Mouse (Mus musculus) c-Kit-positive CD71-positive TER-119-positive erythroid progenitor cells, embryonic 14.5 days (primary cell): Measurements from ENCODE around the gene Gm20388.
A peak's percentile ranks its signal among the peaks of the same experiment; 100 is the strongest.

Source experiments
- DNase-seq: peaks from one replicate; pipeline ENCODE4 v3.0.0-alpha.2; 2013; ENCODE audit warnings: low spot score

Gene Gm20388

GRCm38 (mm10) chr8:121899180-121900044 is 1988.8 kb downstream of the Gm20388 start:
- peak; percentile 95 for DNase-seq

- DNase-seq = no peak
Measured at GRCm38 (mm10) chr8:121901498-121902236, 1991.0 kb downstream of the Gm20388 start.

GRCm38 (mm10) chr8:121903977-121904376 is 1993.3 kb downstream of the Gm20388 start:
- DNase-seq = no peak

- no peak for DNase-seq
Measured at GRCm38 (mm10) chr8:121904999-121905398, 1994.4 kb downstream of the Gm20388 start.

GRCm38 (mm10) chr8:121905420-121905819 is 1994.8 kb downstream of the Gm20388 start:
- DNase-seq = no peak

GRCm38 (mm10) chr8:121905864-121906263 is 1995.2 kb downstream of the Gm20388 start:
- DNase-seq = no peak

- peak; percentile 37 for DNase-seq
Measured at GRCm38 (mm10) chr8:121906542-121907512, 1996.2 kb downstream of the Gm20388 start.

GRCm38 (mm10) chr8:121907587-121908248 is 1997.1 kb downstream of the Gm20388 start, which contains the start of gene Slc7a5:
Gene Slc7a5 (minus strand): TSS chr8:121907694.
- DNase-seq = peak; percentile 95

- DNase-seq = no peak
Measured at GRCm38 (mm10) chr8:121908378-121909147, 1997.9 kb downstream of the Gm20388 start.

GRCm38 (mm10) chr8:121909148-121909541 is 1998.5 kb downstream of the Gm20388 start:
- no peak for DNase-seq

- peak; percentile 89 for DNase-seq
Measured at GRCm38 (mm10) chr8:121909663-121910062, 1999.0 kb downstream of the Gm20388 start.

GRCm38 (mm10) chr8:121911400-121911799 is 2000.8 kb downstream of the Gm20388 start:
- no peak for DNase-seq

GRCm38 (mm10) chr8:121911987-121912386 is 2001.3 kb downstream of the Gm20388 start:
- no peak for DNase-seq

- no peak for DNase-seq
Measured at GRCm38 (mm10) chr8:121912831-121913230, 2002.2 kb downstream of the Gm20388 start.

GRCm38 (mm10) chr8:121913378-121913777 is 2002.7 kb downstream of the Gm20388 start:
- DNase-seq = no peak

- DNase-seq = no peak
Measured at GRCm38 (mm10) chr8:121919158-121919557, 2008.5 kb downstream of the Gm20388 start.

- no peak for DNase-seq
Measured at GRCm38 (mm10) chr8:121919731-121920130, 2009.1 kb downstream of the Gm20388 start.

GRCm38 (mm10) chr8:121921582-121921981 is 2010.9 kb downstream of the Gm20388 start:
- no peak for DNase-seq

GRCm38 (mm10) chr8:121922101-121922500 is 2011.5 kb downstream of the Gm20388 start:
- no peak for DNase-seq

GRCm38 (mm10) chr8:121924681-121925080 is 2014.0 kb downstream of the Gm20388 start:
- no peak for DNase-seq
